Mouse (Mus musculus) bone marrow macrophage, adult 2 months (primary cell): ENCODE data around the gene Ctla4.

Source experiments
- CTCF ChIP-seq: IDR thresholded peaks from 2 replicates; pipeline ENCODE4 v1.5.1; 2012; ENCODE audit warnings: low read depth, mild to moderate bottlenecking, low read length, moderate library complexity
- POLR2A ChIP-seq: IDR thresholded peaks from 2 replicates; pipeline ENCODE4 v1.6.1; 2012; ENCODE audit warnings: mild to moderate bottlenecking, low read depth, low read length, borderline replicate concordance

- TF ChIP-seq CTCF (no peak), POLR2A (no peak)
These were observed 71.5 kb downstream of the Ctla4 start for GRCm38 (mm10) chr1:60958287-60958686.
